Mouse (Mus musculus): ENCODE measurements at regions not wholly inside any gene's neighbourhood (a gene's known extent, or its start where the extent isn't known, plus 50 kb on each side); places are given as distances from the start of the nearest gene placed in this dataset.

GRCm38 (mm10) chr8:126838228-126838627, 107.4 kb downstream of the Tomm20 start:
- H3K27ac ChIP-seq (ENCODE audit: insufficient read depth, low read depth, low read length): peak overlapping the region; percentile 80; the same call in 1 of the 2 replicates
- 85% methylated on average over 7 of the region's 7 CpGs for WGBS
- no peak for TF ChIP-seq POLR2A (IDR thresholded peaks at IDR 0.05; ENCODE audit: insufficient read depth, low read depth, low read length)
- no peak for TF ChIP-seq CTCF (IDR thresholded peaks at IDR 0.05; ENCODE audit: insufficient read depth, low read depth, low read length)
- H3K4me1 ChIP-seq (ENCODE audit: control insufficient read depth, insufficient read depth, low read length): peaks cover 21% of the 10 kb centered on the region
- H3K4me3 ChIP-seq (ENCODE audit: insufficient read depth, low read depth, low read length): no peak overlapping the region

- H3K27ac ChIP-seq (ENCODE audit: insufficient read depth, low read depth, low read length): no peak overlapping the region
- no peak overlapping the region for H3K4me3 ChIP-seq (ENCODE audit: insufficient read depth, low read depth, low read length)
- 78% methylated on average over 9 of the region's 9 CpGs for WGBS
- peaks cover 26% of the 10 kb centered on the region for H3K4me1 ChIP-seq (ENCODE audit: control insufficient read depth, insufficient read depth, low read length)
- no peak for TF ChIP-seq CTCF (IDR thresholded peaks at IDR 0.05; ENCODE audit: insufficient read depth, low read depth, low read length)
- no peak for TF ChIP-seq POLR2A (IDR thresholded peaks at IDR 0.05; ENCODE audit: insufficient read depth, low read depth, low read length)
Observed at GRCm38 (mm10) chr8:126837318-126838025, 108.2 kb downstream of the Tomm20 start.

DNA sequence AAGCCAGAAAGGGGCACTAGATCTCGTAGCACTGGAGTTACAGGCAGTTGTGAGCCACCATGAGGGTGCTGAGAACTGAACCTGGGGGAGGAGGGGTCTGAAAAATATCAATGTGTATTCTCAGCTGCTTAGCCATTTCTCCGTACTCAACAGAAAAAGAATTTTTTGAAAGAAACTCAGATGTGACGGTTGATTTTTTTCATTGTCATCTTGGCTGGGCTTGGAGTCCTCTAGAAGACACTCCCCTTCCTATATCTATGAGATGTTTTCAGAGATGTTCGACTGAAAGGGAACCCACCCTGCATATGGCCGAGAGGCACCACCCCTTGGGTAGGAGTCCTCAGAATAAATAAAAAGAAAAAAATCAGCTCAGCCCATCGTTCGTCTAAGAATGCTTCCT, 110.1 kb downstream of the Tomm20 start:
- no peak overlapping the region for H3K4me3 ChIP-seq (ENCODE audit: insufficient read depth, low read depth, low read length)
- H3K27ac ChIP-seq (ENCODE audit: insufficient read depth, low read depth, low read length): no peak overlapping the region
- 80% methylated on average over 7 of the region's 7 CpGs for WGBS
- peaks cover 31% of the 10 kb centered on the region for H3K4me1 ChIP-seq (ENCODE audit: control insufficient read depth, insufficient read depth, low read length)
- TF ChIP-seq POLR2A (IDR thresholded peaks at IDR 0.05; ENCODE audit: insufficient read depth, low read depth, low read length): no peak
- TF ChIP-seq CTCF (IDR thresholded peaks at IDR 0.05; ENCODE audit: insufficient read depth, low read depth, low read length): no peak

DNA sequence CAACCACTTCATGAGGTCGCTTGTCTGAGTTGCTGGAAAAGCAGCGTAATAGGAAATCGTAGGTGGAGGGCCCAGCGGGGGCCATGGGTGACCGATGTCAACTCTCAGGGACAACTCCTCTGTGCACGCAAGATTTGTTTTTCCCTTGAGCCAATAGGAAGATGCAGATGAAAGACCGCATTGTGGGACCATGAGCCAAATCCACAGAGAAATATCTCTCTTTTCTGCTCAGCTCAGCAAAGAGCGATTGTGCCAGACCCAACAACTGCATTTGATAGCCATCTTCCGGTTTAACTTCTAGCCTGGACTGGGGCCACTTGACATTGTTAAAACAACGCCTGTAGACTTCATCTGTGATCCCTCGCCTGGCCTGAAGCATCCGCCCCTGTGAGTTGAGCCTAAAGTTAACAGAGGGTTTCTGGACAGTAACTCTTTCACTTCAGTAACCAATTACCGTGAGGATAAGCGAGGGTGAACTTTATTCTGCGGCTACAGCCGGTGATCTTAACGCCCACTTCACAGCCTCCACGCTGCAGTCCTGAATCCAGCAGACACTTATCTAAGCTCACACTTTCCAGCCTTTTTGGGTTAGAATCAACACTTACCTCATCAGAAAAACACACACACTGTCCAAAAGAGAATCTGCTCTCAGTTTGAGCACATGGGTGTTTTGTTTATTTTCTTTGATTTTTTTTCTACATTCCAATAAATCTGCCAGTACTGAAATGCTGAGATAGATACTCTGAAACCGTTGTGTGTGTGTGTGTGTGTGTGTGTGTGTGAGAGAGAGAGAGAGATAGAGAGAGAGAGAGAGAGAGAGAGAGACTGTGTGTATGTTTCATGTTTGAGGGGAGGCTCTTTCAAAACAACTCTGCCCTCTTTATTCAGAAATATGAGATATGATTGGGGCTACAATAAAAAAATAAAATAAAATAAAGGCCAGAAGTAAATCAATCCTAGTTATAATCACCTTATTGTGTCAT, 111.9 kb downstream of the Tomm20 start:
- H3K27ac ChIP-seq (ENCODE audit: insufficient read depth, low read depth, low read length): peak overlapping the region; percentile 48
- TF ChIP-seq CTCF (IDR thresholded peaks at IDR 0.05; ENCODE audit: insufficient read depth, low read depth, low read length) (no peak), POLR2A (IDR thresholded peaks at IDR 0.05; ENCODE audit: insufficient read depth, low read depth, low read length) (no peak)
- H3K4me1 ChIP-seq (ENCODE audit: control insufficient read depth, insufficient read depth, low read length): peaks cover 29% of the 10 kb centered on the region
- 53% methylated on average over 19 of the region's 19 CpGs for WGBS
- H3K4me3 ChIP-seq (ENCODE audit: insufficient read depth, low read depth, low read length): no peak overlapping the region

- Histone ChIP-seq H3K4me1 (ENCODE audit: control insufficient read depth, insufficient read depth, low read length) (peaks cover 26% of the 10 kb centered on the region), H3K4me3 (ENCODE audit: insufficient read depth, low read depth, low read length) (no peak overlapping the region), H3K27ac (ENCODE audit: insufficient read depth, low read depth, low read length) (peak overlapping the region; percentile 48; the same call in 1 of the 2 replicates)
- 23% methylated on average over 5 of the region's 5 CpGs for WGBS
- TF ChIP-seq POLR2A (IDR thresholded peaks at IDR 0.05; ENCODE audit: insufficient read depth, low read depth, low read length): no peak
- no peak for TF ChIP-seq CTCF (IDR thresholded peaks at IDR 0.05; ENCODE audit: insufficient read depth, low read depth, low read length)
Observed at GRCm38 (mm10) chr8:126833006-126833405, 112.6 kb downstream of the Tomm20 start.

GRCm38 (mm10) chr8:126832163-126832978, 113.3 kb downstream of the Tomm20 start:
- peaks cover 26% of the 10 kb centered on the region for H3K4me1 ChIP-seq (ENCODE audit: control insufficient read depth, insufficient read depth, low read length)
- WGBS: 84% methylated on average over 12 of the region's 12 CpGs
- TF ChIP-seq CTCF (IDR thresholded peaks at IDR 0.05; ENCODE audit: insufficient read depth, low read depth, low read length) (no peak), POLR2A (IDR thresholded peaks at IDR 0.05; ENCODE audit: insufficient read depth, low read depth, low read length) (no peak)
- no peak overlapping the region for H3K27ac ChIP-seq (ENCODE audit: insufficient read depth, low read depth, low read length)
- no peak overlapping the region for H3K4me3 ChIP-seq (ENCODE audit: insufficient read depth, low read depth, low read length)

- Histone ChIP-seq H3K27ac (ENCODE audit: insufficient read depth, low read depth, low read length) (no peak overlapping the region), H3K4me3 (ENCODE audit: insufficient read depth, low read depth, low read length) (no peak overlapping the region), H3K4me1 (ENCODE audit: control insufficient read depth, insufficient read depth, low read length) (peaks cover 31% of the 10 kb centered on the region)
- TF ChIP-seq CTCF (IDR thresholded peaks at IDR 0.05; ENCODE audit: insufficient read depth, low read depth, low read length) (no peak), POLR2A (IDR thresholded peaks at IDR 0.05; ENCODE audit: insufficient read depth, low read depth, low read length) (no peak)
- WGBS: 92% methylated on average over 16 of the region's 16 CpGs
Observed at GRCm38 (mm10) chr8:126831312-126832162, 114.1 kb downstream of the Tomm20 start.

DNA sequence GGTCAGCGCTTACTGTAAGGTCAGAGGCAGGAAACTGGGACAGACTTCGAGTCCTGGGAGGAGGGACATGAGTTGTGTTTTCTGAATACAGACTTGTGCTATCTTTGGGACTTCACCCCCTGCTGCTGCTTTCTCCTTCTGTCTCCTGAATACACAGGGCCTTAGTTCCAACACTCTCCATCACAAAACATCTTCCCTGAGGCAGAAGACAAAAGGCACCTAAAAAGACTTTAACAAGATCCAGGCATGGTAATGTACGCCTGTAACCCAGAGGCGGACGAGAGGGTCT, 115.5 kb downstream of the Tomm20 start:
- H3K4me1 ChIP-seq (ENCODE audit: control insufficient read depth, insufficient read depth, low read length): peaks cover 37% of the 10 kb centered on the region
- TF ChIP-seq POLR2A (IDR thresholded peaks at IDR 0.05; ENCODE audit: insufficient read depth, low read depth, low read length) (no peak), CTCF (IDR thresholded peaks at IDR 0.05; ENCODE audit: insufficient read depth, low read depth, low read length) (no peak)
- H3K27ac ChIP-seq (ENCODE audit: insufficient read depth, low read depth, low read length): no peak overlapping the region; the same call in 1 of the 2 replicates
- no peak overlapping the region for H3K4me3 ChIP-seq (ENCODE audit: insufficient read depth, low read depth, low read length)
- WGBS: 51% methylated on average over 5 of the region's 5 CpGs

Measured in olfactory bulb, adult 2 months (tissue).